Mouse (Mus musculus) lung, embryonic 16.5 days (tissue): ENCODE measurements around the gene Gm12695. TPM values are rescaled to one million over a fixed set of nuclear protein-coding genes. Genes with fewer than 3 reads are reported as not detected.

Source experiments
- ATAC-seq: fragments of 200-750 bp; cut with Nextera tagmentation; 2 replicates; pipeline ENCODE4 v1.8.0; 2017; ENCODE audit warnings: low read depth, mild to moderate bottlenecking, moderate library complexity
- H3K27ac ChIP-seq: fragments of 300-500 bp; sonication (generic); 2 replicates; pipeline ENCODE4 v1.5.1; 2014; ENCODE audit warnings: mild to moderate bottlenecking, control low read depth, low read length
- H3K27me3 ChIP-seq: fragments of 300-500 bp; sonication (generic); 2 replicates; pipeline ENCODE4 v1.6.1; 2014; ENCODE audit warnings: low read depth, low read length, mixed read lengths; ENCODE audit not compliant: control insufficient read depth, insufficient read depth
- H3K36me3 ChIP-seq: fragments of 300-500 bp; sonication (generic); 2 replicates; pipeline ENCODE4 v1.6.1; 2014; ENCODE audit warnings: low read length; ENCODE audit not compliant: control insufficient read depth, insufficient read depth
- H3K4me1 ChIP-seq: fragments of 300-500 bp; sonication (generic); replicated peaks from 2 replicates; pipeline ENCODE4 v1.6.1; 2014; ENCODE audit warnings: low read length, mixed read lengths; ENCODE audit not compliant: control insufficient read depth, insufficient read depth
- H3K4me2 ChIP-seq: fragments of 300-500 bp; sonication (generic); 2 replicates; pipeline ENCODE4 v1.6.1; 2014; ENCODE audit warnings: low read depth, low read length, control low read depth
- H3K4me3 ChIP-seq: fragments of 300-500 bp; sonication (generic); 2 replicates; pipeline ENCODE4 v1.5.1; 2014; ENCODE audit warnings: mild to moderate bottlenecking, low read length, control low read depth
- H3K9ac ChIP-seq: fragments of 300-500 bp; sonication (generic); 2 replicates; pipeline ENCODE4 v1.6.1; 2014; ENCODE audit warnings: low read length, control low read depth
- H3K9me3 ChIP-seq: fragments of 300-500 bp; sonication (generic); 2 replicates; pipeline ENCODE4 v1.6.1; 2016; ENCODE audit warnings: low read length; ENCODE audit not compliant: control insufficient read depth
- WGBS: fragments of 180-500 bp; shearing (Covaris S2); extraction: QIAGEN DNeasy Blood & Tissue Kit; methylation state at CpG from one replicate; pipeline ENCODE4 v1.1.7; 2014; 5-methylcytosine and 5-hydroxymethylcytosine counted together
- polyA plus RNA-seq: library from polyadenylated mRNA; unstranded; fragments of >200 nt; fragmentation: Nextera tagmentation; extraction: Ambion mirVana; gene quantifications from 2 replicates; pipeline ENCODE4 v1.2.1, GENCODE M21; 2015

Gene Gm12695
- polyA plus RNA-seq, 1 experiment from 2014 or later, result 0.50 TPM

- ATAC-seq, result no peak
- WGBS, result 74% methylated on average over 3 of the region's 3 CpGs
- H3K4me3 ChIP-seq, result no peak overlapping the region
- no peaks in the 10 kb centered on the region for H3K9me3 ChIP-seq
- no peaks in the 10 kb centered on the region for H3K36me3 ChIP-seq
- H3K27ac ChIP-seq, result no peak overlapping the region
- no peaks in the 10 kb centered on the region for H3K27me3 ChIP-seq
- H3K9ac ChIP-seq, result no peak overlapping the region
- no peak overlapping the region for H3K4me2 ChIP-seq
- H3K4me1 ChIP-seq, result no peaks in the 10 kb centered on the region
These were observed 11.9 kb downstream of the Gm12695 start for GRCm38 (mm10) chr4:96772966-96773566.

- Histone ChIP-seq H3K27me3 (no peaks in the 10 kb centered on the region), H3K4me2 (no peak overlapping the region), H3K4me3 (no peak overlapping the region), H3K9me3 (no peaks in the 10 kb centered on the region), H3K36me3 (no peaks in the 10 kb centered on the region), H3K27ac (no peak overlapping the region), H3K4me1 (no peaks in the 10 kb centered on the region), H3K9ac (no peak overlapping the region)
- WGBS, result 46% methylated on average over 2 of the region's 2 CpGs
- no peak for ATAC-seq
These were observed 18.5 kb downstream of the Gm12695 start for GRCm38 (mm10) chr4:96766396-96766998.

- Histone ChIP-seq H3K27me3 (no peaks in the 10 kb centered on the region), H3K9ac (no peak overlapping the region), H3K36me3 (no peaks in the 10 kb centered on the region), H3K27ac (no peak overlapping the region), H3K4me2 (no peak overlapping the region), H3K4me1 (no peaks in the 10 kb centered on the region), H3K9me3 (no peaks in the 10 kb centered on the region), H3K4me3 (no peak overlapping the region)
- WGBS, result 73% methylated on average over 1 of the region's 1 CpGs
- no peak for ATAC-seq
These were observed 33.0 kb downstream of the Gm12695 start for GRCm38 (mm10) chr4:96751953-96752352.

GRCm38 (mm10) chr4:96740472-96740871 lies 44.5 kb downstream of the Gm12695 start:
- Histone ChIP-seq H3K4me2 (no peak overlapping the region), H3K4me1 (no peaks in the 10 kb centered on the region), H3K4me3 (no peak overlapping the region), H3K9me3 (no peaks in the 10 kb centered on the region), H3K27ac (no peak overlapping the region), H3K27me3 (no peaks in the 10 kb centered on the region), H3K36me3 (no peaks in the 10 kb centered on the region), H3K9ac (no peak overlapping the region)
- ATAC-seq, result no peak
- WGBS, result 84% methylated on average over 3 of the region's 3 CpGs

GRCm38 (mm10) chr4:96729256-96729655 lies 55.7 kb downstream of the Gm12695 start:
- no peak overlapping the region for H3K9ac ChIP-seq
- no peak for ATAC-seq
- no peak overlapping the region for H3K4me2 ChIP-seq
- 58% methylated on average over 4 of the region's 4 CpGs for WGBS
- no peaks in the 10 kb centered on the region for H3K9me3 ChIP-seq
- no peaks in the 10 kb centered on the region for H3K27me3 ChIP-seq
- no peaks in the 10 kb centered on the region for H3K4me1 ChIP-seq
- no peaks in the 10 kb centered on the region for H3K36me3 ChIP-seq
- H3K27ac ChIP-seq, result no peak overlapping the region
- no peak overlapping the region for H3K4me3 ChIP-seq

GRCm38 (mm10) chr4:96728211-96728610 lies 56.8 kb downstream of the Gm12695 start:
- H3K27ac ChIP-seq, result no peak overlapping the region
- no peaks in the 10 kb centered on the region for H3K36me3 ChIP-seq
- no peaks in the 10 kb centered on the region for H3K27me3 ChIP-seq
- WGBS, result 29% methylated on average over 3 of the region's 3 CpGs
- H3K9ac ChIP-seq, result no peak overlapping the region
- 0 out of 2 replicates have a peak, but pooled peaks have one; percentile 51 for ATAC-seq
- no peak overlapping the region for H3K4me3 ChIP-seq
- no peak overlapping the region for H3K4me2 ChIP-seq
- no peaks in the 10 kb centered on the region for H3K4me1 ChIP-seq
- H3K9me3 ChIP-seq, result no peaks in the 10 kb centered on the region

- H3K36me3 ChIP-seq, result no peaks in the 10 kb centered on the region
- H3K9ac ChIP-seq, result no peak overlapping the region
- no peak overlapping the region for H3K4me2 ChIP-seq
- no peaks in the 10 kb centered on the region for H3K4me1 ChIP-seq
- H3K9me3 ChIP-seq, result no peaks in the 10 kb centered on the region
- H3K4me3 ChIP-seq, result no peak overlapping the region
- peak; percentile 26; the same call in 1 of the 2 replicates for ATAC-seq
- H3K27ac ChIP-seq, result no peak overlapping the region
- H3K27me3 ChIP-seq, result no peaks in the 10 kb centered on the region
- 53% methylated on average over 5 of the region's 5 CpGs for WGBS
These were observed 59.5 kb downstream of the Gm12695 start for GRCm38 (mm10) chr4:96725415-96726055.

GRCm38 (mm10) chr4:96722301-96722700 lies 62.7 kb downstream of the Gm12695 start:
- no peaks in the 10 kb centered on the region for H3K4me1 ChIP-seq
- H3K9ac ChIP-seq, result no peak overlapping the region
- H3K27me3 ChIP-seq, result no peaks in the 10 kb centered on the region
- H3K27ac ChIP-seq, result no peak overlapping the region
- H3K4me2 ChIP-seq, result no peak overlapping the region
- ATAC-seq, result no peak
- H3K9me3 ChIP-seq, result no peaks in the 10 kb centered on the region
- WGBS, result 80% methylated on average over 2 of the region's 2 CpGs
- no peaks in the 10 kb centered on the region for H3K36me3 ChIP-seq
- H3K4me3 ChIP-seq, result no peak overlapping the region

GRCm38 (mm10) chr4:96718977-96719966 lies 65.7 kb downstream of the Gm12695 start:
- no peak for ATAC-seq
- H3K4me1 ChIP-seq, result no peaks in the 10 kb centered on the region
- H3K27me3 ChIP-seq, result no peaks in the 10 kb centered on the region
- no peaks in the 10 kb centered on the region for H3K36me3 ChIP-seq
- H3K4me2 ChIP-seq, result no peak overlapping the region
- WGBS, result 50% methylated on average over 4 of the region's 4 CpGs
- no peak overlapping the region for H3K27ac ChIP-seq
- no peak overlapping the region for H3K9ac ChIP-seq
- H3K4me3 ChIP-seq, result no peak overlapping the region
- H3K9me3 ChIP-seq, result no peaks in the 10 kb centered on the region
